Mouse (Mus musculus) cerebellum, adult 11-12 months (tissue): Measurements from ENCODE around the gene Glp2r.

Experiments
- DNase-seq: peaks from one replicate; pipeline ENCODE4 v3.0.0; 2022

Glp2r gene

DNA sequence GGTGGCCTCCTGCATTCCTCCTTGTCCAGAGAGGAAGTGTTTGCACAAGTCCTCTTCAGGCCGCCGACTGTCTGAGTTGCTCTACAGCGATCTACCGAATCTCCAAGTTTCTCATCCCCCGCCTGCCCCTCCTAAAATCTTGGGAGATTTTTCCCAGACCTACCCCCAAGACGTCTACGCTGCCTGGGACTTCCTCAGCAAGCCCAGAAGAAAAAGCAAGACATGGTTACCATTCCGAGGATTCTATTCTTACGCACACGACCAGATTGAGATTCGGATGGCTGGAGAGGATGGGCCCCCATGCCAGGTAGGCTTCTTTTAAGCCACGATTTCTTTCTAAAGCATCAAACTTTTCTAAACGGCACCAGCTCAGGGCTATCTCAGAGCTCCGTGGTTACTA is at the start of gene Glp2r:
TSS of gene Glp2r (minus strand) at position 101 of the 400 bp plus-strand sequence.
- no peak for DNase-seq

DNA sequence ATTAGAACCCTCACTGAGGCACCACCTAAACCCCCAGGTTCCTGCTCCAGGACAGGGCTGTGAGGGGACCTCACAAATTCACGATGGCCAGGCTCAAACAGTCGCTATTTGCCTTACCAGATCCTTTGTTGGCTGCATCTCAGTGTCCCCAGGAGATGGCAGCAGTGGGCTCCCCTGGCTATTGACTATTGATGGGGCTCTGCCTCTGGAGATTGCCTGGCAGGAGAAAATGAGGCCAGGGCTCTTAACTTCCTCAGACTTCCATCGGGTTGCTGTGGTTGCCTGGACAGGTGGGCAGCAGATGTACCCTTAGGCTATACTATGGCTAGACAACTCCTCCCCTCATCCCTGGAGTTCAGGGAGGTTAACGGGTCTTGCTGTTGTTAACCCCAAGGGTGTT is 49.3 kb upstream of the Glp2r start:
- DNase-seq: no peak

DNA sequence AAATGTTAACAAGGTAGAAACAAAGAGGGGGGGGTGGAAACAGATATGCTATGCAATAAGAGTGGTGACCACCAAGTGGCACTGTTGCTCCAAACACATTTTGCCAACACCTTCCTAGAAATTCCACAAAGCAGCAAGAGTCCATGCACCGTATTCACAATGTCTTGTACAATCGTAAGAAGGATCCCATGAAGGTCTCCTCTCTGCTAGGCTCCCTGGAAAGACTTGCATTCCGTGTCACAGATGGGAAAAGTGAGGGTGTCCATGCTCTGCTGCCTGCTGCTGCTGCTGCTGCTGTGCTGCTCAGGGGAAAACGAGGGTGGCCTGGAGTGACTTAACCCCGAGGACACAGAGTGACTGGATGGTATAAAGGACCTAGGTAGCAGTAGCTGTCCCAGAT is 48.7 kb upstream of the Glp2r start:
- no peak for DNase-seq

DNA sequence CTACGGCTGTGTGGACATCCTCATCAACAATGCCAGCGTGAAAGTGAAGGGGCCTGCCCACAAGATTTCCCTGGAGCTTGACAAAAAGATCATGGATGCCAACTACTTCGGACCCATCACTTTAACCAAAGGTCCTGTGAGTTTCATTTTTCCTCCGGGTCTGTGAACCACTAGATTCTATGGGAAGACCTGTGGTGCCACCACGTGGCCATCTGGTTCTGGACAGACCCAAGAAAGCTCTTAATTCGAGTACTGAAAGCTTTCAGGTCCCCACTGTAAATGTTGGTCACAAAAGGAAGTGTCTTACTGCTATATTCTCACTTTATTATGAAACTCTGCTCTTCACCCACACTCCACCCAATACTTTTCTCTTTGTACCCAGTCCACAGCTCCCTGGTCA is 40.6 kb upstream of the Glp2r start:
- no peak for DNase-seq

DNA sequence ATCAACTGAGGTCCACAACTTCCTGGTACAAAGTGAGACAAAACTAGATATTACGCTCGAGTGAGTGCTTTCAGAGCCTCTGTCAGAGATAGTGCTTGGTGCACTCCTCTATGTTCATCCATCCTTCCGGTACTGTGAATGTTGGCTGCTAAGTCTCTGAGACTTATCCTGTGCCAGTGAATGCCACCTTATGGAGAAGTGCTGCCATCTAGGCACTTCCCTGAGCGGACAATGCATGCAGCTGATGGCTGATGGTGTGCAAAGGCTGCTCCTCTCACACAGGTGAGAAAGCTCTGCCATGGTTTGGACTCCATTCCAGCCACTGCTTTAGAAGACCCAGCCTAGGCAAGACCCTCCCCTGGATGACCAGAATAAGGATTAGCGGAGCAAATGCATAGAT is 37.1 kb upstream of the Glp2r start:
- no peak for DNase-seq

DNA sequence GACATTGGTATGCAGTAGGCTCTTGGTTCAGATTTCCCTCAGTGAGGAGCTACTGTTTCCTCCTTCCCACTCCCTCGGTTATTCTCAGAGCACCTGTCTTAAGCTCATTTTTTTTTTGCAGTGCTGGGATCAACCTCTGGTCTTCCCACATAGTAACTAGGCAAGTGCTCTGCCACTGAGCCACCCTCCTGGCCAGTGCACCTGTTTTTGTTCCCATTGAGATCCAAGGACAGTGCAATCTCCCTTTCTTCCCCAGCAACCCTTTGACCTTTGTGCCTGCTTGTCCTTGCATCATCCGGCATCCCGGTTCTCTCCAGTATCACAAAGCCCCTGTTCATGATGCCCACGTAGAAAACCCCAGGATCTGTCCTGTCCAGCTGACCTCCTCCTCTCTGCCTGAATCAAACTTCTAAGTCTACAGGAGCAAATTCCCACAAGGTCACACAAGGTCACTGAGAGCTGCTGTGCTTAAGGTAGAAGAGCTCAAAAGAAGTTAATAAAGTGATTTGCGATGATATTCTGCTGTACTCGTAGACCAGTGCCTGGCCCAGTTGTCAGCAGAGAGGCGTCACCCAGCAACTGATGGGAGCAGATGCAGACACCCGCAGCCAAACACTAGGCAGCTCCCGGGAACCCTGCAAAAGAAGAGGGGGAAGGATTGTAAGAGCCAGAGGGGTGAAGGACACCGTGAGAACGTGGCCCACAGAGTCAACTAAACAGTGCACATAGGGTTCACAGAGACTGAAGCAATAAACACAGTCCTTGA is 36.1 kb upstream of the Glp2r start:
- DNase-seq: no peak

DNA sequence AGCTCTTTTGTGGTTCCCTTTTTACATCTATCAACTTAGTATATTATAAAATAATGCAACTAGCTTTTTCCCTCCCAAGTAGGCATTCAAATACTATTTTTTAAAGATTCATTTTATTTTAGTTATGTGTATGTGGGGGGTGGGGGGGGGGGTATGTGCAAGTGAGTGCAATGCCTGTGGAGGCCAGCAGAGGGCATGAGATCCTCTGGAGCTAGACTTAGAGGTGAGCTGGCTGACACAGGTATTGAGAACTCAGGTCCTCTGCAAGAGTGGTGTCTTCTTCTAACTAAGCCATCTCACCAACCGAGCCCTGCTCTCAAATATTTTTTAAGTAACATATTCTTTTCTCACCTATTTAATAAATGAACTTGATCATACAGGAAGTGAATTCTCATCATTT is 34.6 kb upstream of the Glp2r start:
- no peak for DNase-seq

DNA sequence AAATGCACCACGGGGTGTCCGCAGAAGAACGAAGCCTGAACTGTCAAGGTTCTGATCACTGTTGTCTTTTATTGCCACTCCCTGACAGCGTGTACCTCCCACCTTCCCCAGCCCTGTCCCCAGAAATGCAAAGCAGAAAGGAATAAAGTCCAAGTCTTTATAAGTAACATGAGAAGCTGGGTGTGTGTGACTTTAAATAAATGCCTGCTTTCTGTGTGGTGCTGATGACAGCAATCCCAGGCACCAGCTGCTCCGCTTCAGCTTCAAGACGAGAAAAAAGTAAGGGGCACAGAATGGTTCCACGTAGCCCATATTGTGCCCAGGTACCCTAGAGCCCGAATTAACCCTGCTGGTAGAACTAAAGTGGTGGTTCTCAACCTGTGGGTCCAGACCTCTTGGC is 30.2 kb upstream of the Glp2r start:
- DNase-seq: no peak

DNA sequence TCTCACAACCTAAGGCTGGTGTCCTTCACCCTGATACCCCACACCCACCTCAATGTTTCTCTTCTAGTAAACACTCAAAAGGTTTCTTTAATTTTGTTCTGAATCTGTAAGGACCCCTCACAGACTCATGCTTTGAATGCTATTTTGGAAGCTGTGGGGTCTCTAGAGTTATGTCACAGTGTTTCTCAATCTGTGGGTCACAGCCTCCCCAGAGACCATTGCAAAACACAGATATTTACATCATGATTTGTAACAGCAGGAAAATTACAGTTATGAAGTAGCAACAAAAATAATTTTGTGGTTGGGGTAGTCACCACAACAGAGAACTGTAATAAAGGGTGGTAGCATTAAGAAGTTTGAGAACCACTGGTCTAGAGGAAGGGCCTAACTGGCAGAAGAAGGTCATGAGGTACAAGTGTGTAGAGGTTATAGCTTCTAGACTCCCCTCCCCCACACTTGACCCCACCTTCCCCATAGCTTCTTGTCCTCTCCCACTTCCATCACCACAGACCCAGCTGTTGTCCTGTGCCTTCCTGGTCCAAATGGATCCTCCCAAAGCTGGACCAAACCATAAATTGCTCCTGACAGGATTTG is 29.3 kb upstream of the Glp2r start:
- DNase-seq: no peak

DNA sequence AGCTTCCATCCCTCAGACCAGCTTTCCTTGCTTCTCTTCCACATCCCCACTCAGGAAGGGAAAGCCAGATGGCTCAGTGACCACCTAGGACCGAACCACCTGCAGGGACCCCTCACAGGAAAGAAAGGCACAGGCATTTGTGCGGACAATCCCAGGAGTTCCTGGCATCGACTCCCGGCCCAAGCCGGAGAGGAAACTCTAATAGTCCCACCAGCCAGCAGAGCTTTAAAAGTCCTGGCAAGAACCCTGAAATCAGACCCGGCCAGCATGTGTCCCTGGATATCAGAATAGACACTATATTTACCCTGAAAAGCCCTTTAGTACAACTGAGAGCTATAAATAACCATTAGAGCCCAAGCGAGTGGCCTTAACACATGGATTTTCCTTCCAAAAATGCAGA is 27.0 kb upstream of the Glp2r start, which contains the start of gene Dhrs7c:
TSS of gene Dhrs7c (plus strand) at position 257 of the 400 bp plus-strand sequence.
- DNase-seq: no peak

DNA sequence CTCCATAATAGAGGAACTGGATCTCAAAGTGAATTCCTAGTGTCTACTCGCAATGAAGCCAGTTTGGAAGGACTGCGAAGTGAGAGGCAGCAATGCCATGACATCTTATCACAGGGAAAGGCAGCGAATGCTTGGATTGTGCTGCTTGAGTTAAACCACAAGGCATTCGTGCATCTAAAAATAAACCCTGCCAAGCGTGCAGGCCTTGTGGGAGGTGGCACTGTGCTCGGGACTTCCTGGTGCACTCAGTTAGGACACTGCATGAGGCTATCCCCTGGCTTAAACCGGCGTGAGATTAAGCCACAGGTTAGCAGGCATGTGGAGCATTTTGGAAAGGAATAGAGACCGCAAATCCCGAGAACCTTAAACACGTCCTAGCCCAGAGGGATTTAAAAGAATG is 19.2 kb upstream of the Glp2r start:
- no peak for DNase-seq

DNA sequence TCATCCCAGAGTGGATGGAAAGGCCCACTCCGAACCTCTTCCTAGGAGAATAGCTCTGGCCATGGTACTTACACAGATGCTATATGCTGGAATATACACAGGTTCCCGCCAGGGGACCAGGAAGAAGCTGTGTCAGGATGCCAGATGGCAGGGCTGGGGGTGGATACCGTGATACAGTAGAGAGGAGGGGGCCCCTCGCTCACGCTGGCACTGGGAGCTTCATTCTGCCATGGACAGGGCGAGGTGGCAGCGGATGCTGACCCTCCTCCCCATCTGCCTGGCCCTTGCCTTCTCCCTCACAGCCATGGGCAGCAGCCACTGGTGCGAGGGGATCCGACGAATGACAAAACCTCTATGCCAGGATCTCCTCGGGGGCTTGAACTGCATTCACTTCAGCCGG is 3.4 kb upstream of the Glp2r start, which contains the start of gene Gsg1l2:
TSS of gene Gsg1l2 (plus strand) at position 230 of the 400 bp plus-strand sequence.
- no peak for DNase-seq

DNA sequence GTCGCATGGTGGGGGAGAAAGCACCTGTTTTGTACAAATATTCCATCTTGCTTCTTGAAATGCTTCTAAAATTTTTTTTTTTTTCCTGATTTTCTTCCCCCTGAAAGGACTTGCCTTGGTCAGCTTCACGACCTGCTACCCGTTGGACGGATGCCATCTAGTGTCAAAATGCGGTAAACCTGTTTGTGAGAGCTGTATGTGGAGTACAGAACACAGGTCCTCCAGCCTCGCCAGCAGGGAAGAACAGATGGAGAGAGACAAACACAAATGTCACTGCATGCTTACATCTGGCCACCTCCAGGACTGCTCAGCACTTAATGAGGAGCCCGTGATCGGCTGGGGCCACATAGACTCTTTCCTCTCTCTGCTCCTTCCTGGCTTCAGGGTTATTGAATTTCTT is 1.6 kb upstream of the Glp2r start:
- DNase-seq: peak; percentile 48

DNA sequence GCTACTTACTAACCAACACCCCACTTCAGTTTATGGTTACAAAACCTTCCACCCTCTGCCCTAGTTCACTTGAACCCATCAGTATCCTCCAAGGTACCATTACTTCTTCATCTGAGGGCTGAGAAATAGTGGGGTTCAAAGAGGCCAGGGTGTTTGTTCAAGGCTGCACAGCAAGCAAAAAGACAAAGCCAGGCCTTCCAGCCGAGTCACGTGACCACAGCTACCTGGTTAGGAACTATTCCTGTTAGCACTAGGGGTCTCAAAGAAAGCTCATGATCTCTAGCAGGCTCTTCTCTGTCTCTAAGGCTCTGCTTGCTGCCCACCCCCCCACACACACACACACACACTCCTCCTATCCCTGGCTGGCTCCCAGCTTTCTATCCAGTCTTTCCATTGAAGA is 738 bp upstream of the Glp2r start:
- no peak for DNase-seq

DNA sequence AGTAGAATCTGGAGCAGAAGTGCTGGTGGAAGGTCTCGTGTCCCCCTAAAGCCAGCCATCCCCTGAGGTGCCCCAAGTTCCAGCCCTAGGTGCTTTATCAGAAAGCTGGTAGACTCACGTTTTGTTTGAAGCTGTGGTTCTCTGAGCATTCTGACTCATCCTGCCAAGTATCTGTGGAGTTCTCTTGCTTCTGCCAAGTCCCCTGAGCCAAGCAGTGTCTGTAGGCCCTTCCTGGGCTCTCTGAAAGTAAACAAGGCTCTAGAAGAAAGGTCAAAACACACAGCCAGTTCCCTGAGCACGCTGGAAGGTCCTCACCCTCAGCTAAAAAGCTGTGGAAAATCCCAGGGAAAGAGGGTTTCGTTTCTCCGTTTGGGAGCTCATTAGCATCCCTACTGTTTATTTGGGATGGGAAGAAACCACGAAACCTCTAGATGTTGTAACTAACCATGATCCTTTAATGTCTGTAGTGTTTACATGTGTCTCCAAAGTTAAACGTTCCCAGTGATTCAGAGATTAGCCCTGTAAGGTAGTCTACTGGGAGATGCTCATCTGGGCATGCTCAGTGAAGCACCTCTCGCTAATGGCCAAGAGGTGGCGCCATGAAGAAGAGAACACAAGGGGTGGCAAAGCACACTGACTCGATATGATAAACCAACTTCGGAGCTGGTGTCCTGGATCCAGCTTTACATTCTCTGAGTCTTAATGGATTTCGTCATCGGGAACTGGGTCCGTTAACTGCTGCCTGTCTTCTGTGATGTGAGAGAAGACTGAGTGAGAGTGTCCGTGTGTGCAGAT is 13.4 kb downstream of the Glp2r start:
- DNase-seq: no peak

DNA sequence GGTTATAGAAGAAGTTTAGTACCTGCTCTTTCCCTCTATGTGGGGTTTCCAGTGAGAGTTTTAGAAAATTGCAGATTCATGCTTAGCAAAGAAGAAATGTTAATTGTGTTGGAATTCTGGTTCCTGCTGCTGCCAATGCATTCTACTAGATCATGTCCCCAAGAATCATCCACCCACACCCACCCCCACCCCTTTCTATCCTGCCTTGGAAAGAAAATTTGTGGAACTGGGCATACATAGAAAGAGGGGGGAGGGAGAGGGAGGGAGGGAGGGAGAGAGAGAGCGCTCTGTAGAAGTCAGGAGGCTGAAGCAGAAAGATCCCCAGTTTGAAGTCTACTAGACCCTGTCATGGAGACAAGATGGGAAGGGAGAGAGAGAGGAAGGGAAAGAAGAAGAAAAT is 14.7 kb downstream of the Glp2r start:
- no peak for DNase-seq

DNA sequence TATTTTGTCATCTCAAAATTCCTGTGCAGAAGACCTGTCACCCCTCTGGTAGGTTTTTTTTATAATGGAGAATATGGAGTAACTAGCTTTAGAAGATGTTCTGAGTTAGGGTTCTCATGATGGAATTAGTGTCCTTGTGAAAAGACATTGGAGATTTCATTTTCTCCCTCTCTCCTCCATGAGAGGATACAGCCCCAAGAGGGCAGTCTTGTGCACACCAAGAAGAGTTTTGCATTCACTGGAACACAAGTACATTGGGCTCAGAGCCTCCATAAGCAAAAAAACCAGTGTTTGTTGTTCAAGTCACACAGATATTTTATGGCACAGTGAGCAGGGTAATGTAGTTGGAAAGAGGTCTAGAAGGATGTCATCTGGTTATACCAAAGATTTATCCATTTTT is 29.4 kb downstream of the Glp2r start:
- no peak for DNase-seq

DNA sequence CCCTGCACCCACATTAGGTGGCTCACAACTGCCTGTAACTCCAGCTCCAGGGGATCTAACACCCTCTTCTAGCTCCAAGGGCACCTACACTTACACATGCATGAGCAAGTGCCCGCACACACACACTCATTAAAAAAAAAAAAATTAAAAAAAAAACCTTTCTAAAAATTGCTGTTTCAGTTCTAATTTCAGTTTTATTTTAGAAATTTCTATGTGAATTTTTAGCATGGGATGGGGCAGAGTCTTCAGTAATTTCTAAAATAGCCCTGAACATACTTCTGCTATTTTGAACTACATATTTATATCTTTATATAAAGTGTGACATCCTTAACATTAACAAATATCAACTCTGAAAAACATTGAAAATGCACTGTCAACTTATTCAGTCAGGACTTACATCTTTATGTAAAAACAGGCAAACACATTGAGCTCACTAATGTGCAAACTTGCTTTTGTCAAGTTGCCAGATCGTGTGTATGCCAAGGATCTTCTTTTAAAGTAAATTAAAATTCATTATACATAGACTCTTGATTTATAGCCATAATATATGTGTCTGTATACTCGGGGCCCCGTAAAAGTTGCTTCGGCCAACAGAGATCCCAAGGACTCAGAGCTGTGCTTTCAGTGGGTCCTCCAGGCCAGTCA is 32.0 kb downstream of the Glp2r start:
- DNase-seq: no peak

DNA sequence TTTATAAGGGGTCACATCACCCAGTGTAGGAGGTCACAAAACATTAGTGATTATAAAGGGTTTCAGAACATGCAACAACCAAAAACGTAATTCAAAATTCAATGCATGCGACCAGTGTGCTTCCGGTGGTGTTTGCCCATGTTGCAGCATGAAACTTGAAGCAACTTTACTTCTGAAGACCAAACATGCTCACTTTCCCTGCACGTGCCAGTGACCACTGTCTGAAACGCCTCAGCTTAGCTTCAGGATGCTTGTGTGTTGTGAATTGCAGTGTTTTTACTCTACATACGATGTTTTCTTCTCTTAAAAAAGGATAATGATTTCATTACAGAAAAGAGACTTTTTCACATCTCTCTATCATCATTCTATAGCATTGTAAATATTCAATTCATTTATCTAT is 32.6 kb downstream of the Glp2r start:
- no peak for DNase-seq

DNA sequence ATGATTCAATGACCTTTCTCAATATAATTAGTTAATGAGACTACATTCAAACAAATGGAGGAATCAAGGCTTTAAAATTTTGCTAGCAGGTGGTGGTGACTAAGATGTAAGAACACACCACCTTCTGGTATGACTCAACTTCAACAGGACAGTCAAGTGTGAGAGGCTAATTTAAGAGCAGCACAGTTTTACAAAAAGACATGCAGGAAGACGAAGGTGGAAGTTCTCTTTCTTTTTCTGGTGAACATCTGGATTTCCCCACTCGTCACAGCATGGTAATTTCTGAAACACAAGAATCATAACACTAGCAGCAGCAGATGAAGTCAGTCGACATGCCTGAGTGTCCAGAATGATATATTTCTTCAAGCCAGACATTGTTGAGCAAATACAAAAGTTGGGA is 36.4 kb downstream of the Glp2r start:
- DNase-seq: no peak

DNA sequence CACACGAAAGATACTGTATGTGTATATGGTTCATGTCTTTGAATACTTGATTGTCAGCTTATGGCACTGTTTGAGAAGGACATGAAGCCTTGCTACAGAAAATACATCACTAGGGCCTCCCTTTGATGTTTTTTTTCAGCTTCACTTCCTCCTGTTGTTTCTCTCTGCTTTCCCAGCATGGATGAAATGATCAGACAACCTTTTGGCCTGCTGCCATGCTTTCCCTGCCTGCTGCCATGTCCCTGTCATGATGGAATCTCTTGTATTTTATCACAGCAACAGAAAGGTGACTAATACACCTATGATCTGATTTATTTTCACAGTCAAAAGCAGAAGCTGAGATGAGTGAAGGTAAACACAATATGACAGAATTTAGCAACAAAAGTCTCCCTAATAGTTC is 37.2 kb downstream of the Glp2r start:
- DNase-seq: no peak

DNA sequence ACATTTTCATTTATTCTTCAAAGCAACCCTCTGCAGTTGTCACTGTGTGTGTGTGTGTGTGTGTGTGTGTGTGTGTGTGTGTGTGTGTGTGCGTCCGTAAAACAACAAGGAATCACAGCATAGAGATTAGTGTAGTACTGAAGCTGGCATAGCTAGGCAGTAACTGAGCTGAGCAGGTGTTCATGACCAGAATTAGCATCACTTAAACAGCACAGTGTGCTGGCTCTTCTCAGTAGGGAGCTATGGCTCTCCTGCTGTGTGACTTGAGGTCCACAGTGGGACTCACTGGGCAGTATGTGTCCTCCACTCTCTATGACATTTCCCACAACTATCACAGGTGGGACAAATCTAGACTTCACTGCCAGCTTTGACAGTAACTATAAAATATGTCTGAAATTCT is 39.9 kb downstream of the Glp2r start:
- DNase-seq: no peak

DNA sequence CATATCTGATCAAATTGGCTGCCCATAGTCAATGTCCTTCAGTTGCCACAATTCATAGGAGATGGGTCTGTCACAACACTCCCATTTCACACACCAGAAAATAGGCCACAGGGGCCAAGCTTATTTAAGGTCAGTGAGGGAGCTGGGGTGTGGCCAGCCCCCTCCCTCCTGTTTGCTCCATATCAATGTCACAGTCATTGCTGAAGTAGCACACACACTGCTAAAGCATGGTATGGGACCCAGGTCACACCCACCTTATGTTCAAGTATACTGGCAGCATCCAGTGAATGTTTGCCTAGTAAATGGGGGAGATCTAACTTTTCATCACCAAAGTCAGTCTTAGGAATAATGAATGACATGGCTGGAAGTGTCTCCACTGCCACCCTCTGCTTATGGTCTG is 42.2 kb downstream of the Glp2r start:
- DNase-seq: no peak

DNA sequence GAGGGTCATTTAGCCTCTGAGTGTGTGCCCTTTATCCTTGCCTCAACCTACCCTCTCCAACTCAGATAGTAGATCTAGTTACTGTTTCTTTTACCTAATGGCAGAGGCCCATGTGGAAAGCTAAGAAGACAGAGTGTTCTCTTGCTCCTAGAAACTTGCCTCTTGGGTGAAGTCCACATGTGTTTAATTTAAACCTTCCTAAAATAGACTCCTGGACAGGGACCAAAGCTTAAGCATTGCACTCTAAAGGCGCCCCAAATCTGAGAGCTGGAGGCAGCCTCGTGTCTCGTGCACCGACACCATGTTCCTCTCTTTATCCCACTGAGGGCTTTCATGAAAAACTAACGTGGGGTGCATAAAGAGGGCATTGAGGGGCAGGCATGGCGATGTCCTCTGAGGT is 43.9 kb downstream of the Glp2r start:
- DNase-seq: no peak
